Mouse (Mus musculus) thymus, adult 2 months (tissue): ENCODE results near the gene Wdr31. TPM values are rescaled to one million over a fixed set of nuclear protein-coding genes. Genes with fewer than 3 reads are reported as not detected.

ENCODE experiments used
- DNase-seq: peaks from one replicate; pipeline ENCODE4 v3.0.0; 2021
- H3K27ac ChIP-seq: fragments of 200-500 bp; 2 replicates; pipeline ENCODE4 v1.5.1; 2012; ENCODE audit warnings: low read length, control low read depth; ENCODE audit not compliant: control insufficient read depth, insufficient read depth
- H3K27me3 ChIP-seq: fragments of 200-500 bp; 2 replicates; pipeline ENCODE4 v1.6.1; 2012; ENCODE audit warnings: mild to moderate bottlenecking, low read length, moderate library complexity, mixed read lengths; ENCODE audit not compliant: control insufficient read depth, insufficient read depth
- H3K36me3 ChIP-seq: fragments of 200-500 bp; 2 replicates; pipeline ENCODE4 v1.6.1; 2012; ENCODE audit warnings: mild to moderate bottlenecking, low read length, moderate library complexity; ENCODE audit not compliant: control insufficient read depth, insufficient read depth
- H3K4me1 ChIP-seq: fragments of 200-500 bp; replicated peaks from 2 replicates; pipeline ENCODE4 v1.6.1; 2012; ENCODE audit warnings: low read length; ENCODE audit not compliant: control insufficient read depth, insufficient read depth
- H3K4me3 ChIP-seq: fragments of 200-500 bp; 2 replicates; pipeline ENCODE4 v1.5.1; 2012; ENCODE audit warnings: mild to moderate bottlenecking, low read length, control low read depth, moderate library complexity; ENCODE audit not compliant: control insufficient read depth, insufficient read depth
- CTCF ChIP-seq: fragments of 200-500 bp; IDR thresholded peaks from 2 replicates; pipeline ENCODE4 v1.5.1; 2012; ENCODE audit warnings: mild to moderate bottlenecking, control low read depth, low read length, moderate library complexity, borderline replicate concordance; ENCODE audit not compliant: control insufficient read depth, poor library complexity, insufficient read depth; ENCODE audit errors: extremely low read depth
- POLR2A ChIP-seq: fragments of 200-500 bp; IDR thresholded peaks from 2 replicates; pipeline ENCODE4 v1.6.1; 2012; ENCODE audit warnings: mild to moderate bottlenecking, low read length, control low read depth, moderate library complexity; ENCODE audit not compliant: control insufficient read depth, poor library complexity, insufficient read depth; ENCODE audit errors: extremely low read depth
- WGBS: fragments of 180-500 bp; shearing (Covaris S2); methylation state at CpG from one replicate; pipeline ENCODE4 v1.1.7; 2018; 5-methylcytosine and 5-hydroxymethylcytosine counted together
- polyA plus RNA-seq: library from polyadenylated mRNA; depleted of rRNA; stranded (reverse); fragments of >200 nt; gene quantifications from 2 replicates; pipeline ENCODE4 v1.2.3, GENCODE M21; 2012

The Wdr31 gene
- polyA plus RNA-seq, 1 experiment: 1.9 TPM

DNA sequence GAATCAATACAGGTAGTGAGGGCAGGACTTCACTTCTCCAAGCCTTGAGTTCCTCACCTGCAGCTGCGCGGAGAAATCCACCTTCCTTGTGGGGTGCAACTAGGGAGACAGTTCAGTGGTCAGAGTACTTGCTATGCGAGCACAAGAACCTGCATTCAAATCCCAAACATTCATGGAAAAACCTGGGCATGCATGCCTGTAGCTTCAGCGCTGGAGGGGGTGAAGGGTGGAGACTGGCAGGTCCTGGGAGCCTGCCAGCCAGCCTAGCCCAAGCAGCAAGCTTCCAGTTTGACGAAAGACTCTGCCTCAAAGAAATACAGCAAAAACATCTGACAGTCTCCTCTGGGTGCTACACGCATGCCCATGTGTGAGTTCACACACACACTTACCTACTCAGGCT lies 35.6 kb downstream of the Wdr31 start, which contains the start of gene Rnf183:
Gene Rnf183 (minus strand): TSS at position 172 of the 400 bp plus-strand sequence.
- TF ChIP-seq CTCF (no peak), POLR2A (no peak)
- WGBS: 93% methylated on average over 6 of the region's 6 CpGs
- DNase-seq: no peak
- no peak within 1 kb of the TSS for H3K27ac ChIP-seq
- no peaks in the 10 kb centered on the region for H3K4me1 ChIP-seq
- no peaks in the 10 kb centered on the region for H3K36me3 ChIP-seq
- no peak within 1 kb of the TSS for H3K4me3 ChIP-seq
- H3K27me3 ChIP-seq: no peaks in the 10 kb centered on the region

DNA sequence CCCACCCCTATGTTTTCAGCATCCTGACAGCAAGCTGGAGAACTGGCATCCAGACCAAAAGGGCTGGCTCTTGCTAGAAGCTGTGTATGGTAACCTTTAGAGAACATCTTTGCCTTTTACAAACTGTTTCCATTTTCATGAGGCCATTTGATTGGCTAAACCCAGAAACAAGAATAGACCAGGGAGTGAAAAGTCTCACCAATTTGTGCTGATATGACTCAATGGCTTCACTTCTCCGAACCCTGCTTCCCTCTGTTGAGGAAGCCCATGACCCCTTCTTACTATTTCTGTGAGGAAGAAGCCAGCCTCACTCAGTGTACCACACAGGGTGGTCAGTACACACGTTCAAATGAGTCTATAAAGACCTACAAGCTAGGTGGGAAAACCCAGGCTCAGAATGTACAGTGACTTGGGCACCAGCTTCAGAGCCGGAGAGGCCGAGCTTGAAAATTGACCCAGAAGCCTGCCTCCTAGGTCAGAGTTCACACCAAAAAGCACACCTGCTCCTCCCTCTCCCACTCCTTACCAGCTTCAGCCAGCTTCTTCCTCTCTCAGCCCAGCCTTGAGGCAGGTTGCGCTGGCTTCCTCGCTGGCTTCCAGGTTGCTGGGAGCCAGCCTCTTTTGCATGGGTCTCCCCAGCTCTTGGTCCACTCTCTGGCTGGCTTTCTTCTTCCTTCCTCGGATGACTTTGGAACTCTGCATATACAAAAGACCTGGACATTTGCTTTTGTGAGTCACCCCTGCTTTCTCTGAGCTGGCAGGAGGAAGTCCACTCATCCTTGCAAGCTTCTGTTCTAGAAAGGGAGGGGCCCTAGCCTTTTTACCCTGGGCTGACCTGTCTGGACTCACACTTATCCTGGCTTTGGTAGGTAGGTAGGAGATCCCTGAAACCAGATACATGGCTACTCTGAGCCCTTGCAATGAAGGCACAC lies 36.5 kb downstream of the Wdr31 start:
- DNase-seq: no peak
- Histone ChIP-seq H3K27me3 (no peaks in the 10 kb centered on the region), H3K36me3 (no peaks in the 10 kb centered on the region), H3K4me3 (no peak overlapping the region), H3K27ac (no peak overlapping the region), H3K4me1 (no peaks in the 10 kb centered on the region)
- TF ChIP-seq CTCF (no peak), POLR2A (no peak)
- WGBS: 85% methylated on average over 7 of the region's 7 CpGs

GRCm38 (mm10) chr4:62431522-62431921 lies 39.2 kb downstream of the Wdr31 start:
- Histone ChIP-seq H3K4me3 (no peak overlapping the region), H3K27me3 (no peaks in the 10 kb centered on the region; the same call in 1 of the 2 replicates), H3K27ac (no peak overlapping the region), H3K36me3 (no peaks in the 10 kb centered on the region), H3K4me1 (no peaks in the 10 kb centered on the region)
- no peak for DNase-seq
- TF ChIP-seq CTCF (no peak), POLR2A (no peak)
- 62% methylated on average over 4 of the region's 4 CpGs for WGBS

DNA sequence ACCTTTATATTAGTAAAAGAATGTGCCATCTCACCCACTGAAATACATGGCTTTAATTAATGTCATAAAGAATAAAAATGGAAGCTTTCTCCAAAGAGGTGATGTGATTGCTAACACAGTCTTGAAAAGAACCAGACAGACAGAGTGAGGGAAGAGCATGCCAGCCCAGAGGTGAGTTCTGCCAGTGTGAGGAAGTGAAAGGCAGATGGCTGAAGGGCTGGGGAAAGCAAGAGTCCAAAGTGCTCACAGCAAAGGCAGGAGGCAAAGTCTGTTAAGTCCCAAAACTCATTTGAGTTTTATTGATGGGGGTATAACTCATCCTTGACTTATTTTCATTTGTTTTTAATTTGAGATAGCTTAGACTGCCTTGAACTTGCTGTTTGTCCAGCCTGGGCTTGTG lies 40.0 kb downstream of the Wdr31 start:
- TF ChIP-seq POLR2A: no peak
- no peak for TF ChIP-seq CTCF
- DNase-seq: no peak
- H3K27ac ChIP-seq: no peak overlapping the region

DNA sequence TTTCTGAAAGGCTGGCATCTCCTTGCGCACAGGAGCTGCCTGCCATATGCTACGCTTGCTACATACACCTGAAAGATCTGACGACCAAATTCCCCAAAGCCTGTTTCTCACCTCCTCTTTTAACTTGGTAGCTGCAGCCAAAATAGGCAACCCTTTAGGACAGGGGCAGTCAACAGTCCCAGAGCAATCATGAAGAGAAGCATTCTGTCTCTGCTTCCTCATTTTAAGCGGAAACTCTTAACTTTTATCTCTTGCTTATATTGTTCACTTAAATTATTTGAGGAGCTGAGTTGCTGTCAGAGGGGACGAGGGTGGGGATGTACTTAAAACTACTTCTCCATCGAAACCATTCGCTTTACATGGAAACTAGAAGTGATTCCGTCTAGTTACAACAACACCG lies 41.1 kb downstream of the Wdr31 start:
- WGBS: 93% methylated on average over 9 of the region's 9 CpGs
- TF ChIP-seq CTCF (no peak), POLR2A (no peak)

More for the DNA sequence above, 40.0 kb downstream of the Wdr31 start:
- H3K4me1 ChIP-seq: no peaks in the 10 kb centered on the region
- no peaks in the 10 kb centered on the region; the same call in 1 of the 2 replicates for H3K27me3 ChIP-seq
- H3K36me3 ChIP-seq: no peaks in the 10 kb centered on the region
- H3K4me3 ChIP-seq: no peak overlapping the region

DNA sequence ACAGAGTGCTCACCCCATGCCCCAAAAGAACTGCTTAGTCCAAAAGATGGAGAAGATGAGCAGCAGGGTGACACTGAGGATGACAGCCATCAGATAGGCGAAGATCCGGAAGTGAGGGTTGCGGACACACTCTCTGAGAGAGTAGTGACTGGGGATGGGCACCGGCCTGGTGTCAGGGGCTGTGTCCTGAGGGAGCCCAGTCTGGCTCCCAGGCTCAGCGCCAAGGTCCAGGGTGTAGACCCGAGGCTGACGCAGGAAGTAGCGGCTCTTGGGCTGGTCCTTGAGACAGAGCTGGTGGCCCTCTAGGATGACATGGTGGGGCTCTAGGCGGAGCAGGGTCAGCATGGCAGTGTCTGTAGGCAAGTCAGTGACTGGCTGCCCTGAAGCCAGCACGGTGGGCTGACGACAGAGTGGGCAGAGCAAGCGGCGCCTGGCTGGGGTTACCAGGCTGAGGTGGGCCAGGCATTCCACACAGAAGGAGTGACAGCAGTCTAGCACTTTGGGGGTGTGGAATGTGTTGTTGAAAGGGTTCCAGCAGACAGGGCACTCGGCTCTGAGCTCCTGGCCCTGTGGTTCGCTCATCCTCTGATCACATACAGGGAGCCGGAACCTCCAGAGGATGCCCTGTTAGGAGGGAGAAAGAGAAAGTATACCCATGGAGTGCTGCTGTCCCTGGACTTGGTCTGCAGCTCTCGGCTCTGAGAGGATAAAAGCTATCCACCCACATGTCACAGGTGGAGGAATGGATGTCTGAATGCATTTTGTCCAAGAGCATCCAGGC lies 42.5 kb downstream of the Wdr31 start:
- H3K4me3 ChIP-seq: no peak overlapping the region
- TF ChIP-seq CTCF: no peak
- H3K27ac ChIP-seq: no peak overlapping the region
- H3K4me1 ChIP-seq: no peaks in the 10 kb centered on the region
- peaks cover 16% of the 10 kb centered on the region for H3K36me3 ChIP-seq
- no peaks in the 10 kb centered on the region; the same call in 1 of the 2 replicates for H3K27me3 ChIP-seq
- 84% methylated on average over 17 of the region's 17 CpGs for WGBS
- DNase-seq: no peak

More for the DNA sequence above, 41.1 kb downstream of the Wdr31 start:
- no peak overlapping the region for H3K4me3 ChIP-seq
- H3K4me1 ChIP-seq: no peaks in the 10 kb centered on the region
- no peaks in the 10 kb centered on the region; the same call in 1 of the 2 replicates for H3K27me3 ChIP-seq
- H3K27ac ChIP-seq: no peak overlapping the region
- no peak for DNase-seq
- H3K36me3 ChIP-seq: peaks cover 4% of the 10 kb centered on the region; the same call in 1 of the 2 replicates
